Mouse (Mus musculus): Measurements from ENCODE around the gene Bag6. TPM values are rescaled to one million over a fixed set of nuclear protein-coding genes. Genes with fewer than 3 reads are reported as not detected.

Bag6 gene
- total and polyA plus RNA-seq, 2 experiments from 2014 or later: 37.7 to 188 TPM

DNA sequence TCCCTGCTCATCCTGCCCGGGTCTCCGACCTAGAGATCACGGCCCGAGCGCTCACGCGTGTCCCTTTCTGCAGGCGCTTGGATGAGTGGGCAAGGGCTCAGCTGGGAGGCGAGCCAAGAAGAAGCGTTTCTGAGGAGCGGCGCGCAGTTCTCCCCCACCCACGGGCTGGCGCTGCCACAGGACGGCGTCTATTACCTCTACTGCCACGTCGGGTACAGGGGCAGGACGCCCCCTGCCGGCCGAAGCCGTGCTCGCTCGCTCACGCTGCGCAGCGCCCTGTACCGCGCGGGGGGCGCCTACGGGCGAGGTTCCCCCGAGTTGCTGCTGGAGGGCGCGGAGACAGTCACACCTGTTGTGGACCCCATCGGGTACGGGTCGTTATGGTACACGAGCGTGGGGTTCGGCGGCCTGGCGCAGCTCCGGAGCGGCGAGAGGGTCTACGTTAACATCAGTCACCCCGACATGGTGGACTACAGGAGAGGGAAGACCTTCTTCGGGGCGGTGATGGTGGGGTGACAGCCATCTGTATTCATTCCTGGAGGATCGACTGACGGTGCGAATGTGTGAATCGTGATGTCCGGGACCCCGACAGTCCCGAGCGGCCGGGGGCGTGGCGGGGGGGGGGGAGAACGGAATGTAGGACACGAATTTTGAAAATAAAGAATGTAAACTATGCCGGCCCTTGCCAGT is 60.8 kb downstream of the Bag6 start:
- peaks cover 60% of the 10 kb centered on the region for H3K27me3 ChIP-seq (ENCODE audit: control insufficient read depth, insufficient read depth, low read length)
- no peak overlapping the region for H3K27ac ChIP-seq (ENCODE audit: low read depth)
- H3K4me1 ChIP-seq (ENCODE audit: control insufficient read depth, insufficient read depth): peaks cover 5% of the 10 kb centered on the region
- peak overlapping the region; percentile 47 for H3K4me3 ChIP-seq (ENCODE audit: low read depth, low read length)
- TF ChIP-seq CTCF (IDR thresholded peaks at IDR 0.05; ENCODE audit: low read depth) (peak; percentile 84), EP300 (IDR thresholded peaks at IDR 0.05; ENCODE audit: low read depth) (no peak)
- H3K4me2 ChIP-seq (ENCODE audit: low read depth, low read length): peak overlapping the region; percentile 66
- ATAC-seq (ENCODE audit: insufficient read depth, low read depth): peak; percentile 87
- no peaks in the 10 kb centered on the region for H3K36me3 ChIP-seq (replicated peaks; ENCODE audit: control insufficient read depth, insufficient read depth, low read length)
- H3K9ac ChIP-seq (replicated peaks; ENCODE audit: low read depth, low read length): peak overlapping the region; percentile 30; the same call in 1 of the 2 replicates
- WGBS: under 1% methylated on average over 65 of the region's 66 CpGs
- DNase-seq (ENCODE audit: low spot score): peak; percentile 45
- H3K9me3 ChIP-seq (replicated peaks; ENCODE audit: control insufficient read depth, low read length): no peaks in the 10 kb centered on the region

DNA sequence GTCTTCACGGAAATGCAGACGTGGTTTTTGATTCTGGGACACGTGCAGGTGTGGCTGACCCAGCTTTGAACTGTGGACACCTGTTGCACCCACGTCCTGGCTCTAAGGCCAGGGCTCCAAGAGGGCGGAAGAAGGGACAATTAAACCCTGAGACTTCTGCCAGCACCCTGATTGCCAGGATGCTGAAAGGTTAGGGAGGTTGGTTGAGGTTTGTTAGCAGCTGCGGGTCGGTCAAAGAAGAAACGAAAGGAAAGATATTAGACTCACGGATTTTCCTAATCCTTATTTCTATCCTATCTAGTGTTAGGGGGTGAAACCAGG is 61.3 kb downstream of the Bag6 start:
- H3K4me2 ChIP-seq (ENCODE audit: low read depth, low read length): peak overlapping the region; percentile 66
- H3K4me3 ChIP-seq (ENCODE audit: low read depth, low read length): peak overlapping the region; percentile 47
- H3K9me3 ChIP-seq (replicated peaks; ENCODE audit: control insufficient read depth, low read length): no peaks in the 10 kb centered on the region
- WGBS: 30% methylated on average over 9 of the region's 9 CpGs
- H3K4me1 ChIP-seq (ENCODE audit: control insufficient read depth, insufficient read depth): peaks cover 5% of the 10 kb centered on the region
- peaks cover 64% of the 10 kb centered on the region for H3K27me3 ChIP-seq (ENCODE audit: control insufficient read depth, insufficient read depth, low read length)
- H3K36me3 ChIP-seq (replicated peaks; ENCODE audit: control insufficient read depth, insufficient read depth, low read length): no peaks in the 10 kb centered on the region
- DNase-seq (ENCODE audit: low spot score): no peak
- TF ChIP-seq EP300 (IDR thresholded peaks at IDR 0.05; ENCODE audit: low read depth) (no peak), CTCF (IDR thresholded peaks at IDR 0.05; ENCODE audit: low read depth) (no peak)
- H3K9ac ChIP-seq (replicated peaks; ENCODE audit: low read depth, low read length): peak overlapping the region; percentile 30; the same call in 1 of the 2 replicates
- ATAC-seq (ENCODE audit: insufficient read depth, low read depth): no peak
- H3K27ac ChIP-seq (ENCODE audit: low read depth): no peak overlapping the region

Small RNA genes lying within 50 kb of the gene (microRNA-seq; reads per million reads assigned to microRNA genes)
- gene Mir6973a: not detected

Other genes with a start within 250 kb of the Bag6 start
Only the 30 nearest of the 41 such genes appear.
- 23.1 and 43.3 TPM in 2 replicates for gene Lsm2, start 153.3 kb upstream of the Bag6 start, total RNA-seq (2014; rRNA removed; ENCODE audit: low replicate concordance)
- gene Lsm2, start 153.3 kb upstream of the Bag6 start, polyA plus RNA-seq (2015; fragmentation: Nextera tagmentation; extraction: Ambion mirVana): 63.5 and 64.2 TPM in 2 replicates
- gene Vars, start 134.2 kb upstream of the Bag6 start, total RNA-seq (2014; rRNA removed; ENCODE audit: low replicate concordance): 61.5 and 92.0 TPM in 2 replicates
- gene Vars, start 134.2 kb upstream of the Bag6 start, polyA plus RNA-seq (2015; fragmentation: Nextera tagmentation; extraction: Ambion mirVana): 20.4 and 21.7 TPM in 2 replicates
- gene Vwa7, start 118.6 kb upstream of the Bag6 start, total RNA-seq (2014; rRNA removed; ENCODE audit: low replicate concordance): 0.77 and 0.92 TPM in 2 replicates
- gene Vwa7, start 118.6 kb upstream of the Bag6 start, polyA plus RNA-seq (2015; fragmentation: Nextera tagmentation; extraction: Ambion mirVana): 0.43 and 0.63 TPM in 2 replicates
- gene Sapcd1, start 107.2 kb upstream of the Bag6 start, total RNA-seq (2014; rRNA removed; ENCODE audit: low replicate concordance): 2.1 and 9.6 TPM in 2 replicates
- gene Sapcd1, start 107.2 kb upstream of the Bag6 start, polyA plus RNA-seq (2015; fragmentation: Nextera tagmentation; extraction: Ambion mirVana): 0.77 and 1.2 TPM in 2 replicates
- gene Msh5, start 88.4 kb upstream of the Bag6 start, total RNA-seq (2014; rRNA removed; ENCODE audit: low replicate concordance): 1.2 and 5.0 TPM in 2 replicates
- 1.4 and 1.7 TPM in 2 replicates for gene Msh5, start 88.4 kb upstream of the Bag6 start, polyA plus RNA-seq (2015; fragmentation: Nextera tagmentation; extraction: Ambion mirVana)
- gene Clic1, start 85.2 kb upstream of the Bag6 start, total RNA-seq (2014; rRNA removed; ENCODE audit: low replicate concordance): 194 and 223 TPM in 2 replicates
- gene Clic1, start 85.2 kb upstream of the Bag6 start, polyA plus RNA-seq (2015; fragmentation: Nextera tagmentation; extraction: Ambion mirVana): 203 and 205 TPM in 2 replicates
- 97.1 and 114 TPM in 2 replicates for gene Ddah2, start 76.1 kb upstream of the Bag6 start, total RNA-seq (2014; rRNA removed; ENCODE audit: low replicate concordance)
- 128 and 130 TPM in 2 replicates for gene Ddah2, start 76.1 kb upstream of the Bag6 start, polyA plus RNA-seq (2015; fragmentation: Nextera tagmentation; extraction: Ambion mirVana)
- gene Ly6g6c, start 69.8 kb upstream of the Bag6 start, total RNA-seq (2014; rRNA removed; ENCODE audit: low replicate concordance): not detected in 2 replicates
- gene Ly6g6c, start 69.8 kb upstream of the Bag6 start, polyA plus RNA-seq (2015; fragmentation: Nextera tagmentation; extraction: Ambion mirVana): not detected in 2 replicates
- 0.15 TPM in 1 of 2 replicates, not detected in the other for gene Mpig6b, start 69.0 kb upstream of the Bag6 start, total RNA-seq (2014; rRNA removed; ENCODE audit: low replicate concordance)
- 0.15 and 0.16 TPM in 2 replicates for gene Mpig6b, start 69.0 kb upstream of the Bag6 start, polyA plus RNA-seq (2015; fragmentation: Nextera tagmentation; extraction: Ambion mirVana)
- gene Ly6g6e, start 58.3 kb upstream of the Bag6 start, total RNA-seq (2014; rRNA removed; ENCODE audit: low replicate concordance): 1.6 TPM in 1 of 2 replicates, not detected in the other
- 0.22 and 0.32 TPM in 2 replicates for gene Ly6g6e, start 58.3 kb upstream of the Bag6 start, polyA plus RNA-seq (2015; fragmentation: Nextera tagmentation; extraction: Ambion mirVana)
- gene Ly6g6d, start 57.1 kb upstream of the Bag6 start, total RNA-seq (2014; rRNA removed; ENCODE audit: low replicate concordance): 3.8 TPM in 1 of 2 replicates, not detected in the other
- 3.0 and 3.3 TPM in 2 replicates for gene Ly6g6d, start 57.1 kb upstream of the Bag6 start, polyA plus RNA-seq (2015; fragmentation: Nextera tagmentation; extraction: Ambion mirVana)
- gene Ly6g6f, start 49.6 kb upstream of the Bag6 start, total RNA-seq (2014; rRNA removed; ENCODE audit: low replicate concordance): not detected in 2 replicates
- gene Ly6g6f, start 49.6 kb upstream of the Bag6 start, polyA plus RNA-seq (2015; fragmentation: Nextera tagmentation; extraction: Ambion mirVana): 0.10 TPM in 1 of 2 replicates, not detected in the other
- gene Abhd16a, start 45.9 kb upstream of the Bag6 start, total RNA-seq (2014; rRNA removed; ENCODE audit: low replicate concordance): 74.3 and 131 TPM in 2 replicates
- 73.2 and 74.1 TPM in 2 replicates for gene Abhd16a, start 45.9 kb upstream of the Bag6 start, polyA plus RNA-seq (2015; fragmentation: Nextera tagmentation; extraction: Ambion mirVana)
- gene Ly6g5c, start 26.9 kb upstream of the Bag6 start, total RNA-seq (2014; rRNA removed; ENCODE audit: low replicate concordance): not detected in 2 replicates
- 0.25 and 0.26 TPM in 2 replicates for gene Ly6g5c, start 26.9 kb upstream of the Bag6 start, polyA plus RNA-seq (2015; fragmentation: Nextera tagmentation; extraction: Ambion mirVana)
- gene Ly6g5b, start 19.8 kb upstream of the Bag6 start, total RNA-seq (2014; rRNA removed; ENCODE audit: low replicate concordance): 0.97 TPM in 1 of 2 replicates, not detected in the other
- gene Ly6g5b, start 19.8 kb upstream of the Bag6 start, polyA plus RNA-seq (2015; fragmentation: Nextera tagmentation; extraction: Ambion mirVana): 0.30 TPM in 1 of 2 replicates, not detected in the other
- gene Gpank1, start 13.7 kb upstream of the Bag6 start, total RNA-seq (2014; rRNA removed; ENCODE audit: low replicate concordance): 4.2 and 24.1 TPM in 2 replicates
- gene Gpank1, start 13.7 kb upstream of the Bag6 start, polyA plus RNA-seq (2015; fragmentation: Nextera tagmentation; extraction: Ambion mirVana): 9.1 and 9.6 TPM in 2 replicates
- 239 and 244 TPM in 2 replicates for gene Csnk2b, start 13.1 kb upstream of the Bag6 start, total RNA-seq (2014; rRNA removed; ENCODE audit: low replicate concordance)
- gene Csnk2b, start 13.1 kb upstream of the Bag6 start, polyA plus RNA-seq (2015; fragmentation: Nextera tagmentation; extraction: Ambion mirVana): 232 and 241 TPM in 2 replicates
- gene D17H6S53E, start 8.8 kb upstream of the Bag6 start, total RNA-seq (2014; rRNA removed; ENCODE audit: low replicate concordance): 22.3 and 135 TPM in 2 replicates
- 16.4 and 17.3 TPM in 2 replicates for gene D17H6S53E, start 8.8 kb upstream of the Bag6 start, polyA plus RNA-seq (2015; fragmentation: Nextera tagmentation; extraction: Ambion mirVana)
- gene Apom, start 3.1 kb upstream of the Bag6 start, total RNA-seq (2014; rRNA removed; ENCODE audit: low replicate concordance): not detected in 2 replicates
- gene Apom, start 3.1 kb upstream of the Bag6 start, polyA plus RNA-seq (2015; fragmentation: Nextera tagmentation; extraction: Ambion mirVana): 0.11 TPM in 2 replicates
- 99.2 and 120 TPM in 2 replicates for gene Prrc2a, start 29.7 kb downstream of the Bag6 start, total RNA-seq (2014; rRNA removed; ENCODE audit: low replicate concordance)
- gene Prrc2a, start 29.7 kb downstream of the Bag6 start, polyA plus RNA-seq (2015; fragmentation: Nextera tagmentation; extraction: Ambion mirVana): 56.6 and 60.7 TPM in 2 replicates
- gene Aif1, start 40.9 kb downstream of the Bag6 start, total RNA-seq (2014; rRNA removed; ENCODE audit: low replicate concordance): 1.8 TPM in 1 of 2 replicates, not detected in the other
- 6.5 and 7.5 TPM in 2 replicates for gene Aif1, start 40.9 kb downstream of the Bag6 start, polyA plus RNA-seq (2015; fragmentation: Nextera tagmentation; extraction: Ambion mirVana)
- 6.6 and 52.7 TPM in 2 replicates for gene Lst1, start 53.3 kb downstream of the Bag6 start, total RNA-seq (2014; rRNA removed; ENCODE audit: low replicate concordance)
- 7.0 and 9.7 TPM in 2 replicates for gene Lst1, start 53.3 kb downstream of the Bag6 start, polyA plus RNA-seq (2015; fragmentation: Nextera tagmentation; extraction: Ambion mirVana)
- 0.27 and 1.0 TPM in 2 replicates for gene Ltb, start 59.3 kb downstream of the Bag6 start, total RNA-seq (2014; rRNA removed; ENCODE audit: low replicate concordance)
- gene Ltb, start 59.3 kb downstream of the Bag6 start, polyA plus RNA-seq (2015; fragmentation: Nextera tagmentation; extraction: Ambion mirVana): 0.33 and 0.48 TPM in 2 replicates
- 0.53 TPM in 1 of 2 replicates, not detected in the other for gene Tnf, start 66.8 kb downstream of the Bag6 start, total RNA-seq (2014; rRNA removed; ENCODE audit: low replicate concordance)
- 0.12 and 0.21 TPM in 2 replicates for gene Tnf, start 66.8 kb downstream of the Bag6 start, polyA plus RNA-seq (2015; fragmentation: Nextera tagmentation; extraction: Ambion mirVana)
- gene Lta, start 70.2 kb downstream of the Bag6 start, total RNA-seq (2014; rRNA removed; ENCODE audit: low replicate concordance): not detected in 2 replicates
- gene Lta, start 70.2 kb downstream of the Bag6 start, polyA plus RNA-seq (2015; fragmentation: Nextera tagmentation; extraction: Ambion mirVana): not detected in 2 replicates
- gene Gm16181, start 85.7 kb downstream of the Bag6 start, total RNA-seq (2014; rRNA removed; ENCODE audit: low replicate concordance): 0.93 TPM in 1 of 2 replicates, not detected in the other
- 0.81 and 0.87 TPM in 2 replicates for gene Gm16181, start 85.7 kb downstream of the Bag6 start, polyA plus RNA-seq (2015; fragmentation: Nextera tagmentation; extraction: Ambion mirVana)
- 3.2 and 3.7 TPM in 2 replicates for gene Atp6v1g2, start 98.5 kb downstream of the Bag6 start, total RNA-seq (2014; rRNA removed; ENCODE audit: low replicate concordance)
- gene Atp6v1g2, start 98.5 kb downstream of the Bag6 start, polyA plus RNA-seq (2015; fragmentation: Nextera tagmentation; extraction: Ambion mirVana): 10.6 and 10.7 TPM in 2 replicates
- 14.3 and 33.4 TPM in 2 replicates for gene Nfkbil1, start 100.6 kb downstream of the Bag6 start, total RNA-seq (2014; rRNA removed; ENCODE audit: low replicate concordance)
- gene Nfkbil1, start 100.6 kb downstream of the Bag6 start, polyA plus RNA-seq (2015; fragmentation: Nextera tagmentation; extraction: Ambion mirVana): 6.7 and 7.0 TPM in 2 replicates
- gene Ddx39b, start 106.6 kb downstream of the Bag6 start, total RNA-seq (2014; rRNA removed; ENCODE audit: low replicate concordance): 148 and 162 TPM in 2 replicates
- 131 TPM in 2 replicates for gene Ddx39b, start 106.6 kb downstream of the Bag6 start, polyA plus RNA-seq (2015; fragmentation: Nextera tagmentation; extraction: Ambion mirVana)
- gene H2-D1, start 127.6 kb downstream of the Bag6 start, total RNA-seq (2014; rRNA removed; ENCODE audit: low replicate concordance): 65.4 and 104 TPM in 2 replicates
- gene H2-D1, start 127.6 kb downstream of the Bag6 start, polyA plus RNA-seq (2015; fragmentation: Nextera tagmentation; extraction: Ambion mirVana): 105 and 113 TPM in 2 replicates